Mouse (Mus musculus): ENCODE measurements around the gene Mfsd12. TPM values are rescaled to one million over a fixed set of nuclear protein-coding genes. Genes with fewer than 3 reads are reported as not detected.

Gene Mfsd12
- polyA plus RNA-seq, 1 experiment from 2014 or later, result 8.4 TPM

GRCm38 (mm10) chr10:81410350-81410749, 53.1 kb downstream of the Mfsd12 start:
- ATAC-seq (ENCODE audit: low FRiP score), result no peak
- peaks cover 37% of the 10 kb centered on the region for H3K27me3 ChIP-seq
- no peak overlapping the region for H3K4me2 ChIP-seq
- peaks cover 82% of the 10 kb centered on the region for H3K4me1 ChIP-seq
- no peaks in the 10 kb centered on the region for H3K9me3 ChIP-seq
- no peak overlapping the region for H3K4me3 ChIP-seq (replicated peaks)
- no peak overlapping the region for H3K9ac ChIP-seq
- H3K36me3 ChIP-seq (replicated peaks), result peaks cover 15% of the 10 kb centered on the region
- WGBS, result 67% methylated on average over 4 of the region's 4 CpGs
- H3K27ac ChIP-seq, result no peak overlapping the region

GRCm38 (mm10) chr10:81410981-81411380, 53.7 kb downstream of the Mfsd12 start:
- no peaks in the 10 kb centered on the region for H3K9me3 ChIP-seq
- H3K27me3 ChIP-seq, result peaks cover 30% of the 10 kb centered on the region
- peaks cover 9% of the 10 kb centered on the region for H3K36me3 ChIP-seq (replicated peaks)
- peaks cover 88% of the 10 kb centered on the region for H3K4me1 ChIP-seq
- H3K4me2 ChIP-seq, result no peak overlapping the region
- no peak for ATAC-seq (ENCODE audit: low FRiP score)
- peak overlapping the region; percentile 71; the same call in 1 of the 2 replicates for H3K27ac ChIP-seq
- WGBS, result 83% methylated on average over 9 of the region's 9 CpGs
- H3K4me3 ChIP-seq (replicated peaks), result no peak overlapping the region
- H3K9ac ChIP-seq, result no peak overlapping the region

GRCm38 (mm10) chr10:81411471-81412400, 54.4 kb downstream of the Mfsd12 start:
- Histone ChIP-seq H3K36me3 (replicated peaks) (peaks cover 4% of the 10 kb centered on the region; the same call in 1 of the 2 replicates), H3K4me3 (replicated peaks) (no peak overlapping the region), H3K9ac (no peak overlapping the region; the same call in 1 of the 2 replicates), H3K4me1 (peaks cover 90% of the 10 kb centered on the region), H3K9me3 (no peaks in the 10 kb centered on the region), H3K27ac (peak overlapping the region; percentile 71), H3K27me3 (peaks cover 23% of the 10 kb centered on the region), H3K4me2 (no peak overlapping the region)
- 77% methylated on average over 18 of the region's 18 CpGs for WGBS
- ATAC-seq (ENCODE audit: low FRiP score), result no peak

GRCm38 (mm10) chr10:81412586-81413309, 55.5 kb downstream of the Mfsd12 start:
- ATAC-seq (ENCODE audit: low FRiP score), result no peak
- Histone ChIP-seq H3K9me3 (no peaks in the 10 kb centered on the region), H3K4me1 (peaks cover 90% of the 10 kb centered on the region), H3K4me3 (replicated peaks) (no peak overlapping the region), H3K27ac (peak overlapping the region; percentile 71), H3K36me3 (replicated peaks) (no peaks in the 10 kb centered on the region), H3K9ac (no peak overlapping the region), H3K27me3 (peaks cover 13% of the 10 kb centered on the region), H3K4me2 (no peak overlapping the region)
- WGBS, result 77% methylated on average over 16 of the region's 16 CpGs

GRCm38 (mm10) chr10:81413310-81414261, 56.3 kb downstream of the Mfsd12 start:
- ATAC-seq (ENCODE audit: low FRiP score), result peak; percentile 14; the same call in 1 of the 2 replicates
- Histone ChIP-seq H3K4me1 (peaks cover 90% of the 10 kb centered on the region), H3K36me3 (replicated peaks) (no peaks in the 10 kb centered on the region), H3K27me3 (peaks cover 8% of the 10 kb centered on the region), H3K4me3 (replicated peaks) (0 out of 2 replicates have a peak overlapping the region, but pooled peaks have one; percentile 5), H3K9me3 (no peaks in the 10 kb centered on the region), H3K9ac (no peak overlapping the region), H3K4me2 (peak overlapping the region; percentile 35), H3K27ac (peak overlapping the region; percentile 80; the same call in 1 of the 2 replicates)
- 28% methylated on average over 26 of the region's 26 CpGs for WGBS

- ATAC-seq (ENCODE audit: low FRiP score), result no peak
- Histone ChIP-seq H3K36me3 (replicated peaks) (no peaks in the 10 kb centered on the region), H3K4me3 (replicated peaks) (no peak overlapping the region), H3K4me1 (peaks cover 84% of the 10 kb centered on the region), H3K27me3 (peaks cover 5% of the 10 kb centered on the region; the same call in 1 of the 2 replicates), H3K4me2 (no peak overlapping the region), H3K9me3 (no peaks in the 10 kb centered on the region), H3K9ac (no peak overlapping the region), H3K27ac (peak overlapping the region; percentile 80; the same call in 1 of the 2 replicates)
Observed at GRCm38 (mm10) chr10:81414682-81415081, 57.4 kb downstream of the Mfsd12 start.

GRCm38 (mm10) chr10:81415146-81415545, 57.9 kb downstream of the Mfsd12 start:
- no peaks in the 10 kb centered on the region for H3K9me3 ChIP-seq
- no peak overlapping the region for H3K4me3 ChIP-seq (replicated peaks)
- H3K36me3 ChIP-seq (replicated peaks), result 0 out of 2 replicates have a peak, but pooled peaks cover 4% of the 10 kb centered on the region
- H3K4me1 ChIP-seq, result peaks cover 79% of the 10 kb centered on the region
- H3K27ac ChIP-seq, result 0 out of 2 replicates have a peak overlapping the region, but pooled peaks have one; percentile 80
- H3K4me2 ChIP-seq, result no peak overlapping the region
- 75% methylated on average over 5 of the region's 5 CpGs for WGBS
- H3K27me3 ChIP-seq, result peaks cover 6% of the 10 kb centered on the region
- H3K9ac ChIP-seq, result no peak overlapping the region
- ATAC-seq (ENCODE audit: low FRiP score), result no peak

Small RNA genes lying within 50 kb of the gene (microRNA-seq; reads per million reads assigned to microRNA genes)
- gene Mir6913, result not detected

Other genes starting within 250 kb of the Mfsd12 start
- 12.4 and 13.5 TPM in 2 replicates for gene Zbtb7a, start 222.3 kb upstream of the Mfsd12 start, polyA plus RNA-seq (2016; fragmentation: Nextera tagmentation; extraction: Ambion mirVana)
- 51.6 and 52.9 TPM in 2 replicates for gene Pias4, start 189.6 kb upstream of the Mfsd12 start, polyA plus RNA-seq (2016; fragmentation: Nextera tagmentation; extraction: Ambion mirVana)
- 518 and 540 TPM in 2 replicates for gene Eef2, start 180.9 kb upstream of the Mfsd12 start, polyA plus RNA-seq (2016; fragmentation: Nextera tagmentation; extraction: Ambion mirVana)
- gene Dapk3, start 174.5 kb upstream of the Mfsd12 start, polyA plus RNA-seq (2016; fragmentation: Nextera tagmentation; extraction: Ambion mirVana), result 62.8 and 67.4 TPM in 2 replicates
- gene 4930442H23Rik, start 173.6 kb upstream of the Mfsd12 start, polyA plus RNA-seq (2016; fragmentation: Nextera tagmentation; extraction: Ambion mirVana), result not detected in 2 replicates
- not detected in 2 replicates for gene Nmrk2, start 155.4 kb upstream of the Mfsd12 start, polyA plus RNA-seq (2016; fragmentation: Nextera tagmentation; extraction: Ambion mirVana)
- 31.8 and 33.9 TPM in 2 replicates for gene Atcay, start 126.7 kb upstream of the Mfsd12 start, polyA plus RNA-seq (2016; fragmentation: Nextera tagmentation; extraction: Ambion mirVana)
- 9.0 and 10.0 TPM in 2 replicates for gene Zfr2, start 124.3 kb upstream of the Mfsd12 start, polyA plus RNA-seq (2016; fragmentation: Nextera tagmentation; extraction: Ambion mirVana)
- 4.1 and 5.7 TPM in 2 replicates for gene Matk, start 104.6 kb upstream of the Mfsd12 start, polyA plus RNA-seq (2016; fragmentation: Nextera tagmentation; extraction: Ambion mirVana)
- 136 and 138 TPM in 2 replicates for gene Mrpl54, start 90.6 kb upstream of the Mfsd12 start, polyA plus RNA-seq (2016; fragmentation: Nextera tagmentation; extraction: Ambion mirVana)
- gene Apba3, start 90.5 kb upstream of the Mfsd12 start, polyA plus RNA-seq (2016; fragmentation: Nextera tagmentation; extraction: Ambion mirVana), result 31.1 and 33.3 TPM in 2 replicates
- 9.7 and 11.4 TPM in 2 replicates for gene Tjp3, start 65.9 kb upstream of the Mfsd12 start, polyA plus RNA-seq (2016; fragmentation: Nextera tagmentation; extraction: Ambion mirVana)
- gene Pip5k1c, start 64.5 kb upstream of the Mfsd12 start, polyA plus RNA-seq (2016; fragmentation: Nextera tagmentation; extraction: Ambion mirVana), result 84.1 and 98.7 TPM in 2 replicates
- gene Cactin, start 36.4 kb upstream of the Mfsd12 start, polyA plus RNA-seq (2016; fragmentation: Nextera tagmentation; extraction: Ambion mirVana), result 60.8 and 61.8 TPM in 2 replicates
- 2.1 and 2.9 TPM in 2 replicates for gene Tbxa2r, start 28.8 kb upstream of the Mfsd12 start, polyA plus RNA-seq (2016; fragmentation: Nextera tagmentation; extraction: Ambion mirVana)
- gene Gipc3, start 14.2 kb upstream of the Mfsd12 start, polyA plus RNA-seq (2016; fragmentation: Nextera tagmentation; extraction: Ambion mirVana), result 0.08 TPM in 1 of 2 replicates, not detected in the other
- gene Hmg20b, start 7.0 kb upstream of the Mfsd12 start, polyA plus RNA-seq (2016; fragmentation: Nextera tagmentation; extraction: Ambion mirVana), result 92.6 and 97.1 TPM in 2 replicates
- gene 4930404N11Rik, start 8.3 kb downstream of the Mfsd12 start, polyA plus RNA-seq (2016; fragmentation: Nextera tagmentation; extraction: Ambion mirVana), result 0.36 and 1.2 TPM in 2 replicates
- 145 and 148 TPM in 2 replicates for gene Fzr1, start 21.0 kb downstream of the Mfsd12 start, polyA plus RNA-seq (2016; fragmentation: Nextera tagmentation; extraction: Ambion mirVana)
- gene Dohh, start 26.9 kb downstream of the Mfsd12 start, polyA plus RNA-seq (2016; fragmentation: Nextera tagmentation; extraction: Ambion mirVana), result 68.1 and 68.5 TPM in 2 replicates
- gene Gm48551, start 27.0 kb downstream of the Mfsd12 start, polyA plus RNA-seq (2016; fragmentation: Nextera tagmentation; extraction: Ambion mirVana), result 4.2 and 4.6 TPM in 2 replicates
- gene Gm48552, start 31.5 kb downstream of the Mfsd12 start, polyA plus RNA-seq (2016; fragmentation: Nextera tagmentation; extraction: Ambion mirVana), result 1.4 and 2.1 TPM in 2 replicates
- gene Smim24, start 35.6 kb downstream of the Mfsd12 start, polyA plus RNA-seq (2016; fragmentation: Nextera tagmentation; extraction: Ambion mirVana), result 1.8 and 2.6 TPM in 2 replicates
- gene Nfic, start 98.1 kb downstream of the Mfsd12 start, polyA plus RNA-seq (2016; fragmentation: Nextera tagmentation; extraction: Ambion mirVana), result 15.3 and 16.3 TPM in 2 replicates
- 37.1 and 42.4 TPM in 2 replicates for gene Celf5, start 125.2 kb downstream of the Mfsd12 start, polyA plus RNA-seq (2016; fragmentation: Nextera tagmentation; extraction: Ambion mirVana)
- gene Ncln, start 138.9 kb downstream of the Mfsd12 start, polyA plus RNA-seq (2016; fragmentation: Nextera tagmentation; extraction: Ambion mirVana), result 65.8 and 66.6 TPM in 2 replicates
- gene S1pr4, start 142.6 kb downstream of the Mfsd12 start, polyA plus RNA-seq (2016; fragmentation: Nextera tagmentation; extraction: Ambion mirVana), result 0.21 and 0.49 TPM in 2 replicates
- 0.49 and 0.92 TPM in 2 replicates for gene Gna15, start 166.7 kb downstream of the Mfsd12 start, polyA plus RNA-seq (2016; fragmentation: Nextera tagmentation; extraction: Ambion mirVana)
- gene Gna11, start 187.7 kb downstream of the Mfsd12 start, polyA plus RNA-seq (2016; fragmentation: Nextera tagmentation; extraction: Ambion mirVana), result 74.8 and 75.9 TPM in 2 replicates
- gene Aes, start 202.0 kb downstream of the Mfsd12 start, polyA plus RNA-seq (2016; fragmentation: Nextera tagmentation; extraction: Ambion mirVana), result 520 TPM in 2 replicates
- gene Tle2, start 217.1 kb downstream of the Mfsd12 start, polyA plus RNA-seq (2016; fragmentation: Nextera tagmentation; extraction: Ambion mirVana), result 14.3 and 16.5 TPM in 2 replicates
- 3.1 and 4.3 TPM in 2 replicates for gene Tle6, start 243.6 kb downstream of the Mfsd12 start, polyA plus RNA-seq (2016; fragmentation: Nextera tagmentation; extraction: Ambion mirVana)
- 2.2 and 2.7 TPM in 2 replicates for gene BC025920, start 248.8 kb downstream of the Mfsd12 start, polyA plus RNA-seq (2016; fragmentation: Nextera tagmentation; extraction: Ambion mirVana)

Measured in forebrain, embryonic 12.5 days (tissue).